Mouse (Mus musculus) lung, postnatal 14 days (tissue): ENCODE data around the gene Ube2ql1.

ENCODE experiments used
- DNase-seq: peaks from one replicate; pipeline ENCODE4 v3.0.0; 2021

The Ube2ql1 gene

DNA sequence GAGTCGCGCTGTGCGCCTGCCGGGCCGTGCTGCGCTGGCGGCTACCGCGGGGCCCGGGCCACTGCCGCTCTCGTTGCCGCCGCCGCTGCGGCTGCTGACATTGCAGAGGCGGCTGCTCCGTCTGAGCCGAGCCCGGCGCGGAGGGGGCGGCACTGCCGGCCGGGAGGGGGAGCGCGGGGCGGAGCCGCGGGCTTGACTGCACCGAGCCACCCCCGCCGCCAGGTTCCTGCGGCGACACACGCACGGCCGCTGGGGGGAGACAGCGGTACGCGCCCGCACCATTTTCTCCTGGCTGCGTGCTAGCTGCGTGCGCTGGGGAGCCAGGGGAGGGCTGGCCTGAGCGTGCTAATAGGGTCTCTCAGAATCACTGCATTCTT is at the start of gene Ube2ql1:
Ube2ql1 (minus strand) TSS at position 131 of the 377 bp plus-strand sequence.
- peak; percentile 78 for DNase-seq

DNA sequence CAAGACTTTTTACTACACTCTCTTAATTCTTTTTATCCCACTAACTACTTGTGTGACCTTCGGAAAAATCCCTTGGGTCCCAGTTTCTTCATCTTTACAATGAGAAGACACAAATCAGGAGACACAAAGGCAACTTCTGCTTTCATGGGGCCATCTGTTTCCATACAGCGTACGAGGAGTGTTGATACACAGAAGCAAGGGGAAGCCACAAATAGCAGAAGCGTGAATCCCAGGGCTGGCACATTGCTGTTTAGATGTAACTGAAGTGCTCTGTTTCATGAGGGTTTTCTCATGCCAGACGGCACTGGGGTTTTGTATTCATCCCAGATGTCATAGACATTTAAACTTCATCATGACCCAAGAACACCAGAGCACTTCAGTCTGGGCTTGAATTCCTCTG is 49.0 kb upstream of the Ube2ql1 start:
- no peak for DNase-seq

GRCm38 (mm10) chr13:69778221-69778620 is 38.5 kb upstream of the Ube2ql1 start:
- no peak for DNase-seq

DNA sequence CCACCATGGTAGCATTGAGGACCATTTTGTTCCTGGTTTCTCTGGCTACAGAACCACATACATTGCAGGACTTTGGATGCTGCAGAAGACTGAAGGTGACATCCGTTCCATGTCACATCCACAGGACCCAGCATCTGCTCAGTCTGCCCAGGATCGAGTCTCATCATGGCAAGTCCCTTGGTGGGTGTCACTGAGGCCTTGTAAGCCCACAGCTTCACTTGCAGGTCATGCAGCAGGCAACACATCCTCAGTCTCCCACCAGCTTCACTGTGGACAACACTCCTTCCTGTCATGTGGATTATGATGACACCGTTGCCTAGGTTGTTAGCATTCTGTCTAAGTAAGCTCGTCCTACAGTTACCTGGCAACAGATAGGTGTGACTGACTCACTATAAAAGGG is 32.7 kb upstream of the Ube2ql1 start:
- DNase-seq = no peak

DNA sequence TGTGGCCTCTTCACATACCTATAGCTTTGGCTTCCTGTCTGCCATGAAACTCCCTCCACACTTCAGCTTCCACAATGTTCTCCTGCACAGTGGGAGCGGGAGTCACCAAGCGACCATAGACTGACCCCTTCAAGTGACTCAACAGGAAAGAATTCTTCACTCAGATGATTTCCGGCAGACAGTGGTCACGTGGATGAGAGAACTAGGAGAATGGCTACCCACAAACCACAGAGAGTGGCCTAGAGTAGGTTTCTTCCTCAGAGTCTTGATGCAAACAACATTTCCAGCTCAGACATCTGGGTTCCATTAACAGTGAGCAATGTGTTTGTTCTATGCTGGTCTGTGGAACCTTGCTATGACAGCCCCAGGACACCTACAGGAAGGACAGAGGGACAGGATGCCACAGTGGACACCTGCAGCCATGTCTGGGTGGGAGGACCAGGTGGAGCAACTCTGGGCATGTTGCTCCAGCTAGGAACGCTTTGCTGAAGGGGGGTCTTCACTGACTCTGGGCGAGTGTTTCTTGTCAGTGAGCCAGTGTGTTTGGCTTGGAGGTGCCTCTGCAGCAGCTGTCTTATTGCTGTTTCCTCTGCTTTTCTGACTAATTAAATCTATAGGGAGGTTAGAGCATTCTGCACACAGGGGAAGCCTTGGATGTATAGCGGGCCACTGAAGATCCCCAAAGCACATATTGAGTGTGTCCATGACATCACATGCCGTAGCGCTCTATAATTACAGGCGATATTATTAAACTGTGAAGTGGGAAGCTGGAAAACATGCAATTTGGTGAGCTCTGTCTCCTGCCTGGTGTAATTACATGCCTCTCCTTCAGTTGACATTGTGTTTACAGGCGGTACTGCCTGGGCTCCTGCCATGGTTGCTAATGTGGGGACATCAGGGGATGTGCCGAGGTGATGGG is 31.1 kb upstream of the Ube2ql1 start:
- DNase-seq = no peak

GRCm38 (mm10) chr13:69768152-69768551 is 28.5 kb upstream of the Ube2ql1 start:
- DNase-seq = no peak

- no peak for DNase-seq
These were observed 25.0 kb upstream of the Ube2ql1 start for GRCm38 (mm10) chr13:69764646-69765045.

DNA sequence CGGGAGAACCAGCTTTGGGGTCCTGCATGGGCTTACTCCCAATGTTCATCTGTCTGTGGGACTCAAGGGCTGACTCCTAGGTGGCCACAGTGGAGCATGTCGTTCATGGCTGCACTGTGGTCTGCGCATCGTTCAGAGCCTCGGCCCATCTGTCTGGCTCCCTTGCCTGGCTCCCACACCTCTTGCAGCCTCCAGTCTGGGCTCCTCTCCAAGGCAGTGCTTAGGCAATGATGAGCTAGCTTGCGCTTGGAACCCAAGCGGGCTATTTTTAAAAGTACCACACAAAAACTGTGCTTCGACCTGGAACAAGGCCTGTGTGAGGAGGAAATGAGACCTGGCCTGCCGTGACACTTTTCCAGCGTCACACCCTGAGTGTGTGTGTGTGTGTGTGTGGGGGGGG is 21.7 kb upstream of the Ube2ql1 start:
- DNase-seq = peak; percentile 47

GRCm38 (mm10) chr13:69758979-69759378 is 19.3 kb upstream of the Ube2ql1 start:
- no peak for DNase-seq

GRCm38 (mm10) chr13:69752875-69753274 is 13.2 kb upstream of the Ube2ql1 start:
- no peak for DNase-seq

- no peak for DNase-seq
These were observed 11.8 kb upstream of the Ube2ql1 start for GRCm38 (mm10) chr13:69751510-69751909.

- DNase-seq = no peak
These were observed 9.1 kb upstream of the Ube2ql1 start for GRCm38 (mm10) chr13:69748756-69749155.

GRCm38 (mm10) chr13:69740331-69741285 is 919 bp upstream of the Ube2ql1 start:
- DNase-seq = peak; percentile 29

GRCm38 (mm10) chr13:69739091-69739758 is 464 bp downstream of the Ube2ql1 start:
- peak; percentile 10 for DNase-seq

- DNase-seq = no peak
These were observed 1.2 kb downstream of the Ube2ql1 start for GRCm38 (mm10) chr13:69738461-69738971.

DNA sequence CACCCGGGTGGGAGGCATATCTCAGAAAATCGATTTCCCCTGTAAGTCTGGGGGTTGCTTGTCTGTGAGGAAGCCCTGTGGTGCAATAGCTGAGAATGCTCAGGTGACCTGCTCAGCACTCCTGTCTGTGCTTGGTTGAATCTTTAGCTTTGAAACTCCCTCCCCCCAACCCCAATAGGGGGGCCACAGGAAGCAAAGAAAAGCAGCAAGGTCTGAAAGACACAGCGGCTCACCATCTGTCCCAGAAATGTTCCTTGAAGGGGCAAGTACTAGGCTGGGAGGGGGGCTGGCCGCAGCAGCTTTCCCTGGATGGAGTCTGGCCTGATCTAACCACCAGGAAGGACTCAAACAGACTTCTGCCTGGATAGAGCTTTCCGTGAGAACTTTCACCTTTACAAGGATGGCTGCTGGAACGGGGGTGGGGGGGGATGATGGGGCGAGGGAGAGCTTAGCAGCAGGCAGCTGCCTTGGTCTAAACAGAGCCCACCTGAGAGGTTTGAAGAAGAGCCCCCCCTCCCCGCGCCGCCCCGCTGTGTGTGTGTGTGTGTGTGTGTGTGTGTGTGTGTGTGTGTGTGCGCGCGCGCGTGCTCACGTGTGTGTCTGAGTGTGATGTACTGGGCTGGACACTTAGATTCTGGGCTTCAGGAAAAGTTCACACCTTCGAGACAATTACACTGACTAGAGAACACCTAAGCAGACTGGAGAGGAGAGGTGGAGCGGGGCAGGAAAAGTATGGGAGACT is 2.1 kb downstream of the Ube2ql1 start:
- DNase-seq = no peak

DNA sequence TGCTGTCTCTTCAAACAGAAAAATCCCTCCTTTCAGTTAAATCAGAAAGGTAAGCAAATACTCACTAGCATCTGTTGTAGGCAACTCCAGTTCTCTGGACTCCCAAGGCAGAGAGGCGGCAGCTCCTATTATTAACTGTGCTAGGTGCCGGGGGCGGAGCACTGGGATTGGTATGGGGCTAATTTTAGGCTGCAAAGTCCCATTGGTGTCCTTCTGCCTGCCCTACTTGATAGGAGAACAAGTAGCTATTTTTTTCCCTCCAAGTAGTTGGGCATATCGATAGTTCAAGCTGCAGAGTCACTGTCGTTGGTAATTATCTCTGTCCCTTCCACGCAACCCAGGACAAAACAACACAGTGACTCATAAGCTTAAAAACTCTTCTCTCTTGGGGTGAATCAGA is 7.1 kb downstream of the Ube2ql1 start:
- DNase-seq = no peak

- DNase-seq = no peak
These were observed 14.3 kb downstream of the Ube2ql1 start for GRCm38 (mm10) chr13:69725376-69725775.

DNA sequence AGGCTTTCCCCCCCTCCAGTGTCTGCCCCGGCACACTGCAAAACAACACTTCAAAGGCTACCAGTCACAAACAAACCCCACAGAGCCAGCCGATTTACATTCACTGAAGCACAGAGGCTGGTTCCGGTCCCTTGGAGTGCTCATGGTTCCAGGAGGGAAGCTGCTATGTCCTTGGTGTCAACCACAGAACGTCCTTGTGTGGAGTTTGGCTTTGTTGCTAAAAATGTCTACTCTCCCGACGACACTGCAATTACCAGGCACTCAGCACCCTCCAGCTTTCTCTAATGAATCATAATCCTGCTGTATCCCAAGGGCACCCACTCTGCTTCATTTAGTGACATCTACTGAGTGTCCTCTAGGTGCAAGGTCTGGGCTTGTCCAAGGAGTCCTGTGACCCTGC is 18.5 kb downstream of the Ube2ql1 start:
- no peak for DNase-seq

- DNase-seq = no peak
These were observed 21.7 kb downstream of the Ube2ql1 start for GRCm38 (mm10) chr13:69717860-69718598.

DNA sequence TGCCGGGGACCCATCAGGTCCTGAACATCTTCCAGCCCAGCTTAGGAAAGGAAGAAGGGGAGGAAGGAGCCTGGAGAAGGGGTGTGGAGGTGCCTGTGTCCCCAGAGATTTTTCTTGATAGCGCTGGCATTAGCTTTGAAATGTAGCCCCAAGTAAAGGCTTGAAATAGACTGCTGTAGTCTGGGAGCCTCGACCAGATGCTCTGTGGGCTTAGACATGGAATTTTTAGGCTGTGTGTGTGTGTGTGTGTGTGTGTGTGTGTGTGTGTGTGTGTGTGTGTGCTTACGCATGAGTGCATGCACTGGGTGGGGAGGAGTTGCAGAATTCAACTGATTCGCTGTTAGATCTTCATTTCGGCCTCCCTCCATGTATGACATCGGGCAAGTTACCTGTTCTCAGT is 31.5 kb downstream of the Ube2ql1 start:
- DNase-seq = no peak
